Mouse (Mus musculus) lung, adult 2 months (tissue): ENCODE results near the gene Ccdc9. TPM values are rescaled to one million over a fixed set of nuclear protein-coding genes. Genes with fewer than 3 reads are reported as not detected.

Experiments
- DNase-seq: peaks from one replicate; pipeline ENCODE4 v3.0.0; 2022
- H3K4me1 ChIP-seq: fragments of 200-500 bp; 2 replicates; pipeline ENCODE4 v1.6.1; 2011; ENCODE audit warnings: low read length; ENCODE audit not compliant: control insufficient read depth, insufficient read depth
- H3K4me3 ChIP-seq: fragments of 200-500 bp; replicated peaks from 2 replicates; pipeline ENCODE3; 2011; ENCODE audit warnings: low read depth, mild to moderate bottlenecking, control low read depth, low read length; ENCODE audit errors: extremely low read depth
- CTCF ChIP-seq: fragments of 200-500 bp; IDR thresholded peaks from 2 replicates; pipeline ENCODE4 v1.5.1; 2011; ENCODE audit warnings: mild to moderate bottlenecking, low read length, control low read depth; ENCODE audit not compliant: insufficient read depth
- POLR2A ChIP-seq: fragments of 200-500 bp; IDR thresholded peaks from 2 replicates; pipeline ENCODE4 v1.6.1; 2011; ENCODE audit warnings: low read depth, mild to moderate bottlenecking, control low read depth, low read length, borderline replicate concordance; ENCODE audit errors: extremely low read depth
- WGBS: fragments of 180-500 bp; shearing (Covaris S2); methylation state at CpG from one replicate; pipeline ENCODE4 v1.1.7; 2018; 5-methylcytosine and 5-hydroxymethylcytosine counted together
- polyA plus RNA-seq: library from polyadenylated mRNA; depleted of rRNA; stranded (reverse); fragments of >200 nt; gene quantifications from 2 replicates; pipeline ENCODE4 v1.2.3, GENCODE M21; 2012; rRNA removed

The Ccdc9 gene
- polyA plus RNA-seq = 31.2 and 47.3 TPM in 2 replicates

GRCm38 (mm10) chr7:16286026-16286961, at the start of gene Ccdc9:
TSS of gene Ccdc9 (minus strand) at chr7:16286795.
- peak within 1 kb of the TSS; percentile 71 for H3K4me3 ChIP-seq
- TF ChIP-seq POLR2A (peak; percentile 61; the same call in 1 of the 2 replicates), CTCF (no peak)
- H3K4me1 ChIP-seq = no peaks in the 10 kb centered on the region
- peak; percentile 100 for DNase-seq
- 1% methylated on average over 70 of the region's 70 CpGs for WGBS

DNA sequence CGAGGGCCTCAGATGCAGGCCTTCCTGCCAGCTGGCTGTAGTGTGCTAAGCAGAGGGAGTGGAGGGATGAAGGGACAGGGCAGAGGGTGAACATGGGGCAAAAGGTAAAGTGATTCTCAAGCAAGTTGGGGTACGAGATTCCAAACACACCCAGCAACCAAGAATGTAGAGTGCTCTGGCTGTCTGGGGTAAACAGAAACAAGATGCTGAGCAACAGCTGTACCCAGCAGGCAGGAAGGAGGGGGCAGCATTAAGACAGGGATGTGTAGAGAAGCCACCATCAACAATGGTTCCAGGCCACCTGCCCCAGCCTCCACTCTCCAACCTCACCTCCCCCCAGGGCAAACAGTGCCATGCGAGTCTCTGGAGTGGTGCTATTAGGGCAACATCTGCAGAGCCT, 42.6 kb upstream of the Ccdc9 start:
- peak; percentile 25 for DNase-seq
- TF ChIP-seq POLR2A = no peak
- TF ChIP-seq CTCF = no peak
- H3K4me3 ChIP-seq = no peak overlapping the region
- 63% methylated on average over 3 of the region's 3 CpGs for WGBS
- H3K4me1 ChIP-seq = peaks cover 6% of the 10 kb centered on the region

DNA sequence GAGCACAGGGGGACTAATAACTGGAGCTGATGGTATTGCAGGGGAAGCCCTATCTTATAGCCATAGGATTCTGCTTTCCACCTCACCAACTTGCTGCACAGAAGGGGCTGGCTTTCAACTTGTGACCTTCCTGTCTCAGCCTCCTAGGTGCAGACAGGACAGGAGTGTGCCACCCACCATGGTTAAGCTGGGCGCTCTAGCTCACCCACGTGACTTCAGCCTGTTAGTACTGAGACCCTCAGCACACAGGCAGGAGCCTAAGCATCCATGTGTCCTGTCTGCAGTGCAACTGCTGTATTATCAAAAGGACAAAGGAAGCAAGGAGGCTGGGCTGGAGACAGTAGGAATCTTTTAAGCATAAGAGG, 40.0 kb upstream of the Ccdc9 start:
- no peak for DNase-seq
- Histone ChIP-seq H3K4me1 (peaks cover 6% of the 10 kb centered on the region), H3K4me3 (no peak overlapping the region)
- WGBS = 91% methylated on average over 2 of the region's 2 CpGs
- TF ChIP-seq POLR2A (no peak), CTCF (no peak)

DNA sequence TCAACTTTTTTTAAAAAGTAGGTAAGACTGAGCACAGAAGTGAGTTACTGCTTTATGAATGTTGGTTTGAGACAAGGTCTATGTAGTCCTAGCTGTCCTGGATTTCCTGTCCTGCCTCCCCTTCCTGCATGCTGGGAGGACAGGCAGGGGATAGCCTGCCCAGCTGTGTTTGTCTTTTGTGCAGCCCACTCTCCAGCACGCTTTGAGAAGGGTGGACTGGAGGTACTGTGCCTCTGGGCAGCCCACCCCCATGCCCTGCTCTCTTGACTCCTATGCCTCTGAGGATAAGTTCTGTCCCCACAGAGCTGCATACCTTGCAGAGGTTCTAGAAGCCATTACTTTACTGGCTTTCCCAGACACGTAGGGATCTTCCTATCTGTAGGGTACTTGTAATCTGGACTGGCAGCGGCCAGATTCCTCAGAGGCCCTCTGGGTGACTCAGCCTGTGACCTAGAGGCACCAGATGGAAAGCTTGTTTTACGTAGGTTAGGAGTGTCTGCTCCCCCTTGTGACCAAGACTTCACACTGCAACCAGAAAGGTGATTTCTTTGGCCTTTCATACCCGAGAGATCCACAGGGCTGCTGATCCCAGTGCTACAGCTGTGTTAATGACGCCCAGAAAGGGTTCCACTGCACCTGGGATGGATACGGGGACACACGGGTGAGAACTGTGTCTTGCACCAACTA, 39.5 kb upstream of the Ccdc9 start:
- 22% methylated on average over 8 of the region's 8 CpGs for WGBS
- peak; percentile 64 for DNase-seq
- no peak for TF ChIP-seq POLR2A
- peak; percentile 57 for TF ChIP-seq CTCF
- no peak overlapping the region for H3K4me3 ChIP-seq
- H3K4me1 ChIP-seq = peaks cover 6% of the 10 kb centered on the region

- Histone ChIP-seq H3K4me1 (peaks cover 4% of the 10 kb centered on the region), H3K4me3 (no peak overlapping the region)
- TF ChIP-seq POLR2A (no peak), CTCF (no peak)
- 76% methylated on average over 7 of the region's 7 CpGs for WGBS
- no peak for DNase-seq
These were observed 38.1 kb upstream of the Ccdc9 start for GRCm38 (mm10) chr7:16324661-16325060.

DNA sequence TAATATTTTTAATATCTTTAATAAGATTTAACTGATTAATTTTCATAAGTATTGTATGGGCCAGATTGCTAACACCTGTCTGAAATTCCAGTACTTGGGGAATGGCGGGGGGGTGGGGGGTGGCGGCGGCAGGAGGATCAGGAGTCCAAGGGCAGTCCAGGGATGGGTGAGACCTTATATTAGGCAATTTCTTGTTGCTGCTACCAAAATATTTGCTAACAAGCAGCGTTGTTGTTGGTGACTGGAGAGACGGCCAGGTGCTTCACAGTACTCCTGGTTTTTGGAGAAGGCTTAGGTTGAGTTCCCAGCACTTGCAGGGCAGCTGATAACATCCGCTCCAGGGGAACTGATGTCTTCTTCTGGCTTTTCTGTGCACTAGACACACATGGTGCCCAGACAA, 33.9 kb upstream of the Ccdc9 start:
- peaks cover 3% of the 10 kb centered on the region; the same call in 1 of the 2 replicates for H3K4me1 ChIP-seq
- no peak overlapping the region for H3K4me3 ChIP-seq
- DNase-seq = no peak
- 78% methylated on average over 6 of the region's 6 CpGs for WGBS
- no peak for TF ChIP-seq POLR2A
- TF ChIP-seq CTCF = no peak

DNA sequence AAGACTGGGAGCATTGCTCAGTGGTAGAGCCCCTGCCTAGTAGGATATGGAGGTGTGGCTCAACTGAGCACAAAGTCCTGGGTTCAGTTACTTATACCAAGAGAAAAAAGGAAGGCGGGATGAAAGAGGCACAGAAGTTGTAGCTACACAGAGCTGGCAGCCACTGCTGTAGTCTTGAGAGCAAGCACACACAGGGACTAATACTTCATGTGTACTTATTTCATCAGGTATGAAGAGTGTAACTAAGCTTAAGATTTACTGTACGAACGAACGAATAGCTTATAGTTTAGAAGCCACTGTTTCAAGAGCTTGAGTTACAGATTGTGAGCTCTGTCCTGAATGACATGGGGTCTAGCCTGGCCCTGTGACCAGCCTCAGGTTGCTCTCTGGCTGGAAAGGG, 32.6 kb upstream of the Ccdc9 start:
- WGBS = 66% methylated on average over 4 of the region's 4 CpGs
- TF ChIP-seq CTCF (no peak), POLR2A (no peak)
- Histone ChIP-seq H3K4me3 (no peak overlapping the region), H3K4me1 (peaks cover 7% of the 10 kb centered on the region)
- no peak for DNase-seq

- Histone ChIP-seq H3K4me1 (peaks cover 8% of the 10 kb centered on the region), H3K4me3 (no peak overlapping the region)
- WGBS = 82% methylated on average over 14 of the region's 14 CpGs
- no peak for DNase-seq
- TF ChIP-seq CTCF (no peak), POLR2A (no peak)
These were observed 30.5 kb upstream of the Ccdc9 start for GRCm38 (mm10) chr7:16317094-16317493.

GRCm38 (mm10) chr7:16315222-16315759, 28.7 kb upstream of the Ccdc9 start:
- peak; percentile 43 for DNase-seq
- Histone ChIP-seq H3K4me1 (peaks cover 14% of the 10 kb centered on the region), H3K4me3 (no peak overlapping the region)
- WGBS = 36% methylated on average over 4 of the region's 4 CpGs
- no peak for TF ChIP-seq POLR2A
- TF ChIP-seq CTCF = no peak
